Mouse (Mus musculus) cerebellum, adult 2 months (tissue): ENCODE results near the gene Prpf40b. TPM values are rescaled to one million over a fixed set of nuclear protein-coding genes. Genes with fewer than 3 reads are reported as not detected.

ENCODE experiments used
- DNase-seq, 2 experiments: peaks; one replicate each; pipeline ENCODE4 v3.0.0; 2021
- H3K27ac ChIP-seq: fragments of 200-500 bp; 2 replicates; pipeline ENCODE4 v1.5.1; 2012; ENCODE audit warnings: low read length, control low read depth, inconsistent platforms; ENCODE audit not compliant: insufficient read depth
- H3K27me3 ChIP-seq: fragments of 200-500 bp; 2 replicates; pipeline ENCODE4 v1.6.1; 2012; ENCODE audit warnings: inconsistent platforms, mild to moderate bottlenecking, low read length, moderate library complexity; ENCODE audit not compliant: control insufficient read depth, insufficient read depth
- H3K4me1 ChIP-seq: fragments of 200-500 bp; 2 replicates; pipeline ENCODE4 v1.6.1; 2011; ENCODE audit warnings: low read length; ENCODE audit not compliant: control insufficient read depth, insufficient read depth
- H3K4me3 ChIP-seq: fragments of 200-500 bp; replicated peaks from 2 replicates; pipeline ENCODE3; 2011; ENCODE audit warnings: mild to moderate bottlenecking, low read depth, low read length, control low read depth; ENCODE audit not compliant: insufficient read depth
- CTCF ChIP-seq: fragments of 200-500 bp; IDR thresholded peaks from 2 replicates; pipeline ENCODE4 v1.5.1; 2011; ENCODE audit warnings: low read depth, mild to moderate bottlenecking, control low read depth, low read length, moderate library complexity, borderline replicate concordance; ENCODE audit not compliant: insufficient read depth
- POLR2A ChIP-seq: fragments of 200-500 bp; IDR thresholded peaks from 2 replicates; pipeline ENCODE4 v1.6.1; 2011; ENCODE audit warnings: low read length, control low read depth, borderline replicate concordance; ENCODE audit not compliant: insufficient read depth
- WGBS: fragments of 180-500 bp; shearing (Covaris S2); methylation state at CpG from one replicate; pipeline ENCODE4 v1.1.7; 2018; 5-methylcytosine and 5-hydroxymethylcytosine counted together
- polyA plus RNA-seq: library from polyadenylated mRNA; depleted of rRNA; stranded (reverse); fragments of >200 nt; gene quantifications from 2 replicates; pipeline ENCODE4 v1.2.3, GENCODE M21; 2012

Gene Prpf40b
- polyA plus RNA-seq, 1 experiment: 152 TPM

- H3K4me3 ChIP-seq: no peak overlapping the region
- TF ChIP-seq CTCF (no peak), POLR2A (no peak)
- 76% methylated on average over 2 of the region's 2 CpGs for WGBS
Measured at GRCm38 (mm10) chr15:99338916-99339315, 44.0 kb downstream of the Prpf40b start.

GRCm38 (mm10) chr15:99339669-99340068, 44.8 kb downstream of the Prpf40b start:
- Histone ChIP-seq H3K4me1 (0 out of 2 replicates have a peak, but pooled peaks cover 4% of the 10 kb centered on the region), H3K27ac (no peak overlapping the region), H3K4me3 (no peak overlapping the region), H3K27me3 (no peaks in the 10 kb centered on the region)
- TF ChIP-seq POLR2A (no peak), CTCF (no peak)
- 61% methylated on average over 6 of the region's 6 CpGs for WGBS
- DNase-seq: no peak

More at GRCm38 (mm10) chr15:99338916-99339315, 44.0 kb downstream of the Prpf40b start:
- no peak for DNase-seq
- H3K27me3 ChIP-seq: no peaks in the 10 kb centered on the region
- H3K4me1 ChIP-seq: 0 out of 2 replicates have a peak, but pooled peaks cover 4% of the 10 kb centered on the region
- no peak overlapping the region for H3K27ac ChIP-seq

GRCm38 (mm10) chr15:99341102-99341501, 46.2 kb downstream of the Prpf40b start:
- 96% methylated on average over 3 of the region's 3 CpGs for WGBS
- Histone ChIP-seq H3K4me3 (no peak overlapping the region), H3K4me1 (0 out of 2 replicates have a peak, but pooled peaks cover 4% of the 10 kb centered on the region), H3K27me3 (no peaks in the 10 kb centered on the region), H3K27ac (no peak overlapping the region)
- TF ChIP-seq POLR2A: no peak
- no peak for TF ChIP-seq CTCF
- DNase-seq: no peak

GRCm38 (mm10) chr15:99342194-99342981, 47.5 kb downstream of the Prpf40b start:
- H3K4me3 ChIP-seq: no peak overlapping the region
- 77% methylated on average over 9 of the region's 9 CpGs for WGBS
- no peak overlapping the region for H3K27ac ChIP-seq
- H3K27me3 ChIP-seq: no peaks in the 10 kb centered on the region
- H3K4me1 ChIP-seq: 0 out of 2 replicates have a peak, but pooled peaks cover 4% of the 10 kb centered on the region
- TF ChIP-seq CTCF (no peak), POLR2A (no peak)
- DNase-seq: no peak

GRCm38 (mm10) chr15:99343414-99344147, 48.7 kb downstream of the Prpf40b start:
- no peak overlapping the region for H3K4me3 ChIP-seq
- DNase-seq: peak; percentile 37 to 48
- H3K27me3 ChIP-seq: no peaks in the 10 kb centered on the region
- 20% methylated on average over 5 of the region's 5 CpGs for WGBS
- no peak for TF ChIP-seq CTCF
- no peak for TF ChIP-seq POLR2A
- no peak overlapping the region for H3K27ac ChIP-seq
- H3K4me1 ChIP-seq: 0 out of 2 replicates have a peak, but pooled peaks cover 4% of the 10 kb centered on the region

GRCm38 (mm10) chr15:99344148-99344870, 49.4 kb downstream of the Prpf40b start:
- no peak overlapping the region for H3K4me3 ChIP-seq
- DNase-seq: no peak
- H3K27ac ChIP-seq: no peak overlapping the region
- TF ChIP-seq POLR2A (no peak), CTCF (no peak)
- no peaks in the 10 kb centered on the region for H3K27me3 ChIP-seq
- WGBS: 60% methylated on average over 8 of the region's 8 CpGs
- 0 out of 2 replicates have a peak, but pooled peaks cover 4% of the 10 kb centered on the region for H3K4me1 ChIP-seq

- 0 out of 2 replicates have a peak, but pooled peaks cover 4% of the 10 kb centered on the region for H3K4me1 ChIP-seq
- H3K4me3 ChIP-seq: no peak overlapping the region
- WGBS: 87% methylated on average over 4 of the region's 4 CpGs
- no peaks in the 10 kb centered on the region for H3K27me3 ChIP-seq
- H3K27ac ChIP-seq: no peak overlapping the region
- DNase-seq: no peak
- TF ChIP-seq CTCF: no peak
Measured at GRCm38 (mm10) chr15:99344961-99345360, 50.1 kb downstream of the Prpf40b start.
